ENCODE assay signal across 23 mouse cellular contexts in the genomic region with DNA sequence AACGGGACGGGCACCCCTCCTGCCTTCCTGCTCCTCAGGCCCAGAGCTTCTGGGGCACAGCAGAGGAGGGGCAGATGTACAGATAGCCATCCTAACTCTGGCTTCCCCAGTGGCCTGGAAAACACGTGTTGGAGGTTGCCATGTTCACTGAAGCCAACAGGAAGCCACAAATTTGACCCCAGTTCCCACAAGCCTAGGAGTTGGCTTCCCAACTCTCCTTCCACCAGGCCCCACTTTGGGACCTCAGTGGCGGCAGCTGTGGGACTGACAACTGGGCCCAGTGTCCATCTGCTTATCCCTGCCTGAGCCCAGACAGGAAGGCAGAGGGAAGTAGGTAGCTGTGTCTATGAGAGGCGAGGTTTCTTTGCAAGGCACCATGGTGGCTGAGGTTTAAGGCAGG. TPM values are rescaled to one million over a fixed set of nuclear protein-coding genes. Genes with fewer than 3 reads are reported as not detected.
"Had no signal": no experiment of that assay in that cellular context is flagged by ENCODE, and none has a peak within 500 bp of the region (broad histone marks: within the 10 kb centered on the region; RNA-seq: fewer than 3 reads in every experiment).

No protein-coding gene starts in this region.

- H3K36me3 ChIP-seq: limb, embryonic 10.5 days; limb, embryonic 13.5 days; lung, embryonic 15.5 days; midbrain, embryonic 10.5 days; midbrain, embryonic 13.5 days had no signal

- H3K9ac ChIP-seq: limb, embryonic 13.5 days; liver, embryonic 12.5 days; liver, embryonic 15.5 days; lung, embryonic 15.5 days; midbrain, embryonic 13.5 days had no signal

- DNase-seq: kidney, adult 9 months; kidney, postnatal 14 days; kidney, postnatal 4 days; layer of hippocampus, adult 9-11 months; liver; lung, adult 18-20 months; lung, postnatal 10 days; lung, postnatal 36 days; thymus, adult 2 months; thymus, postnatal 14 days; thymus, postnatal 4 days had no signal

- ATAC-seq: liver, embryonic 12.5 days; midbrain, embryonic 13.5 days; midbrain, embryonic 16.5 days had no signal

- H3K4me3 ChIP-seq: limb, embryonic 10.5 days; limb, embryonic 13.5 days; liver, embryonic 12.5 days; liver, embryonic 15.5 days; lung, embryonic 15.5 days; midbrain, embryonic 10.5 days; midbrain, embryonic 13.5 days had no signal

- H3K9me3 ChIP-seq: limb, embryonic 10.5 days; limb, embryonic 13.5 days; liver, embryonic 12.5 days; liver, embryonic 15.5 days; lung, embryonic 15.5 days; midbrain, embryonic 10.5 days; midbrain, embryonic 13.5 days had no signal

- H3K4me2 ChIP-seq: limb, embryonic 13.5 days; liver, embryonic 12.5 days; liver, embryonic 15.5 days; lung, embryonic 15.5 days; midbrain, embryonic 13.5 days had no signal

- H3K27ac ChIP-seq: limb, embryonic 10.5 days; limb, embryonic 13.5 days; liver, embryonic 12.5 days; liver, embryonic 15.5 days; lung, embryonic 15.5 days; midbrain, embryonic 10.5 days; midbrain, embryonic 13.5 days; stomach, postnatal 0 days had no signal

- H3K27me3 ChIP-seq: lung, embryonic 15.5 days; midbrain, embryonic 13.5 days had no signal

- H3K4me1 ChIP-seq: limb, embryonic 13.5 days; lung, embryonic 15.5 days; midbrain, embryonic 13.5 days had no signal

RNA-seq across cellular contexts. Expression of gene Cutal, which starts 19.8 kb away (rescaled TPM):
- total RNA-seq: monocyte, adult 5-6 weeks had no signal
- polyA plus RNA-seq: neural tube, embryonic 11.5 days; neural tube, embryonic 14.5 days had no signal
